Mouse (Mus musculus): ENCODE results near the gene Mpv17. TPM values are rescaled to one million over a fixed set of nuclear protein-coding genes. Genes with fewer than 3 reads are reported as not detected.

The Mpv17 gene
- polyA plus RNA-seq, 1 experiment: 35.8 TPM

- peaks cover 50% of the 10 kb centered on the region for H3K36me3 ChIP-seq (ENCODE audit: control insufficient read depth, insufficient read depth)
- TF ChIP-seq POLR2A (IDR thresholded peaks at IDR 0.05; ENCODE audit: insufficient read length, low read depth) (peak; percentile 50), TCF12 (IDR thresholded peaks at IDR 0.05; ENCODE audit: insufficient read depth, poor library complexity, severe bottlenecking) (no peak), TCF3 (IDR thresholded peaks at IDR 0.05; ENCODE audit: insufficient read length, low read depth) (no peak), POLR2AphosphoS2 (IDR thresholded peaks at IDR 0.05; ENCODE audit: insufficient read length, low read depth) (peak; percentile 99), MAX (IDR thresholded peaks at IDR 0.05; ENCODE audit: low read depth) (no peak), E2F4 (IDR thresholded peaks at IDR 0.05; ENCODE audit: insufficient read depth) (no peak), CEBPB (IDR thresholded peaks at IDR 0.05; ENCODE audit: insufficient read depth, poor library complexity, severe bottlenecking) (no peak), REST (IDR thresholded peaks at IDR 0.05; ENCODE audit: insufficient read depth, insufficient read length) (no peak), MYOD1 (IDR thresholded peaks at IDR 0.05; ENCODE audit: control insufficient read depth in 1 of 3, insufficient read length in 2 of 3, low read depth in 2 of 3) (no peak), MYOG (IDR thresholded peaks at IDR 0.05; ENCODE audit: control insufficient read depth in 1 of 3, insufficient read depth in 1 of 3, insufficient read length in 2 of 3, low read depth in 2 of 3) (no peak), USF1 (IDR thresholded peaks at IDR 0.05; ENCODE audit: low read depth) (no peak), SRF (IDR thresholded peaks at IDR 0.05; ENCODE audit: control insufficient read depth, insufficient read length, low read depth) (no peak)
- no peaks in the 10 kb centered on the region for H3K27me3 ChIP-seq (ENCODE audit: control insufficient read depth, insufficient read depth, insufficient read length)
- H3K4me2 ChIP-seq (ENCODE audit: low read depth): peak overlapping the region; percentile 81
- H3K79me2 ChIP-seq (ENCODE audit: control insufficient read depth, insufficient read depth): peaks cover 12% of the 10 kb centered on the region
- no peak overlapping the region for H3ac ChIP-seq (ENCODE audit: control insufficient read depth, insufficient read length)
- H3K4me3 ChIP-seq: peak overlapping the region; percentile 90
These were observed 46.3 kb upstream of the Mpv17 start for GRCm38 (mm10) chr5:31200327-31200768.

GRCm38 (mm10) chr5:31199893-31200292 lies 45.8 kb upstream of the Mpv17 start:
- no peak overlapping the region for H3K4me2 ChIP-seq (ENCODE audit: low read depth)
- peaks cover 12% of the 10 kb centered on the region for H3K79me2 ChIP-seq (ENCODE audit: control insufficient read depth, insufficient read depth)
- no peak overlapping the region for H3ac ChIP-seq (ENCODE audit: control insufficient read depth, insufficient read length)
- H3K27me3 ChIP-seq (ENCODE audit: control insufficient read depth, insufficient read depth, insufficient read length): no peaks in the 10 kb centered on the region
- no peak overlapping the region for H3K4me3 ChIP-seq
- peaks cover 50% of the 10 kb centered on the region for H3K36me3 ChIP-seq (ENCODE audit: control insufficient read depth, insufficient read depth)
- TF ChIP-seq SRF (IDR thresholded peaks at IDR 0.05; ENCODE audit: control insufficient read depth, insufficient read length, low read depth) (no peak), MYOD1 (IDR thresholded peaks at IDR 0.05; ENCODE audit: control insufficient read depth in 1 of 3, insufficient read length in 2 of 3, low read depth in 2 of 3) (peak in 1 of 3 experiments; percentile 15), E2F4 (IDR thresholded peaks at IDR 0.05; ENCODE audit: insufficient read depth) (no peak), MYOG (IDR thresholded peaks at IDR 0.05; ENCODE audit: control insufficient read depth in 1 of 3, insufficient read depth in 1 of 3, insufficient read length in 2 of 3, low read depth in 2 of 3) (peak in 1 of 3 experiments; percentile 17), POLR2AphosphoS2 (IDR thresholded peaks at IDR 0.05; ENCODE audit: insufficient read length, low read depth) (peak; percentile 4)

GRCm38 (mm10) chr5:31199321-31199892 lies 45.4 kb upstream of the Mpv17 start:
- TF ChIP-seq E2F4 (IDR thresholded peaks at IDR 0.05; ENCODE audit: insufficient read depth) (no peak), TCF3 (IDR thresholded peaks at IDR 0.05; ENCODE audit: insufficient read length, low read depth) (no peak), TCF12 (IDR thresholded peaks at IDR 0.05; ENCODE audit: insufficient read depth, poor library complexity, severe bottlenecking) (no peak), POLR2A (IDR thresholded peaks at IDR 0.05; ENCODE audit: insufficient read length, low read depth) (peak; percentile 49), POLR2AphosphoS2 (IDR thresholded peaks at IDR 0.05; ENCODE audit: insufficient read length, low read depth) (peak; percentile 81)
- H3K79me2 ChIP-seq (ENCODE audit: control insufficient read depth, insufficient read depth): peaks cover 16% of the 10 kb centered on the region
- no peak overlapping the region for H3K4me3 ChIP-seq
- no peak overlapping the region for H3K4me2 ChIP-seq (ENCODE audit: low read depth)
- H3ac ChIP-seq (ENCODE audit: control insufficient read depth, insufficient read length): no peak overlapping the region
- H3K36me3 ChIP-seq (ENCODE audit: control insufficient read depth, insufficient read depth): peaks cover 50% of the 10 kb centered on the region
- H3K27me3 ChIP-seq (ENCODE audit: control insufficient read depth, insufficient read depth, insufficient read length): no peaks in the 10 kb centered on the region

DNA sequence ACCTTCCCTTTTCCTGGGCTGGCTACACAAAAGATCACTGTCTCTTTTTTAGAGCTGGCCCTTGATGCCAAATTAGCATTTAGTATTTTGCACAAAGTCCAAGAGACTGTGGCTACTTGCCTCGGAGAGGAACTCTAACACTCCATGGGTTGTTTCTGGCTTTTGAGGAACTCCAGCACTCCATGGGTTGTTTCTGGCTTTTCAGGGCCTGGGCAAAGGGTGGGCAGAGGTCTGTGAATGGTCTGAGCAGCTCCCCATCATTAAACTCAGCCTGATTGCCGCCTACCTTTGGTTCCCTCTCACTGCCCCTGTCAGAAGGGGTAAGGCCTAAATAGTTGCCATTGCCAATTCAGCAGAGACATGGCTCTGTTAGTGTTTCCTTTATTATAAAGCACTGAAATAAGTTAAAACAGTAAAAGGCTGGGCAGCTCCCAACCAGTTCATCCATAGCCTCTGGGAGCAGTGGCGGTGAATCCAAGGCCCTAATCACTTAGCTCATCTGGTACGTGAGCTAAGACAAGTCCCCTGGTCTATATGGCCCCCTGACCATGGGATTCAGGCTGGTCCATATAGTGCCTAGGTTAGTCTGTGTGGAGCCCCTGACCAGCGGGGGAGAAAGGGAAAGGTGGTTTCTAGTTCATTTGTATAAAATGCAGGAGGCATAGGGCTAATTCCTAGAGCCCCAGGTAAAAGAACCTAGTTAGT lies 44.7 kb upstream of the Mpv17 start:
- H3K79me2 ChIP-seq (ENCODE audit: control insufficient read depth, insufficient read depth): peaks cover 22% of the 10 kb centered on the region
- TF ChIP-seq TCF3 (IDR thresholded peaks at IDR 0.05; ENCODE audit: insufficient read length, low read depth): no peak
- TF ChIP-seq USF1 (IDR thresholded peaks at IDR 0.05; ENCODE audit: low read depth): no peak
- no peak for TF ChIP-seq SRF (IDR thresholded peaks at IDR 0.05; ENCODE audit: control insufficient read depth, insufficient read length, low read depth)
- TF ChIP-seq CEBPB (IDR thresholded peaks at IDR 0.05; ENCODE audit: insufficient read depth, poor library complexity, severe bottlenecking): no peak
- no peak for TF ChIP-seq POLR2A (IDR thresholded peaks at IDR 0.05; ENCODE audit: insufficient read length, low read depth)
- TF ChIP-seq E2F4 (IDR thresholded peaks at IDR 0.05; ENCODE audit: insufficient read depth): no peak
- no peak overlapping the region for H3K4me2 ChIP-seq (ENCODE audit: low read depth)
- H3ac ChIP-seq (ENCODE audit: control insufficient read depth, insufficient read length): no peak overlapping the region
- peaks cover 44% of the 10 kb centered on the region for H3K36me3 ChIP-seq (ENCODE audit: control insufficient read depth, insufficient read depth)
- no peak overlapping the region for H3K4me3 ChIP-seq
- no peaks in the 10 kb centered on the region for H3K27me3 ChIP-seq (ENCODE audit: control insufficient read depth, insufficient read depth, insufficient read length)

DNA sequence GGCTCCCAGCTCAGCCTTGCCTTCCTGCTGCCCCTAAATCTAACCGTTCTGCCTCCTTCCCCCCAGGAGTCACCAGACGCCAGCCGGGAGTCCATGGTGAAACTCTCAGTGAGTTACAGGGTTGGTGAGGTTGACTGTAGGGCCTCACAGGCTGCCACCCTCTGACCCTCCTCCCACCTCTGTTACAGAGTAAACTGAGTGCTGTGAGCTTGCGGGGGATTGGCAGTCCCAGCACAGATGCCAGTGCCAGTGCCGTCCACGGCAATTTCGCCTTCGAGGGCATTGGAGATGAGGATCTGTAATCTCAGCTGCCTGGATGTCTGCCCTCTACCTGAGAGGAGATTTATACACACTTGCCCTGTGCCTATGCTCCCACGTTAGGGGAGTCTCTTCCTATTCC lies 44.1 kb upstream of the Mpv17 start:
- H3K79me2 ChIP-seq (ENCODE audit: control insufficient read depth, insufficient read depth): peaks cover 24% of the 10 kb centered on the region
- H3K4me2 ChIP-seq (ENCODE audit: low read depth): no peak overlapping the region
- H3K27me3 ChIP-seq (ENCODE audit: control insufficient read depth, insufficient read depth, insufficient read length): no peaks in the 10 kb centered on the region
- H3ac ChIP-seq (ENCODE audit: control insufficient read depth, insufficient read length): no peak overlapping the region
- no peak overlapping the region for H3K4me3 ChIP-seq
- peaks cover 41% of the 10 kb centered on the region for H3K36me3 ChIP-seq (ENCODE audit: control insufficient read depth, insufficient read depth)
- TF ChIP-seq E2F4 (IDR thresholded peaks at IDR 0.05; ENCODE audit: insufficient read depth) (no peak), MAX (IDR thresholded peaks at IDR 0.05; ENCODE audit: low read depth) (no peak), TCF12 (IDR thresholded peaks at IDR 0.05; ENCODE audit: insufficient read depth, poor library complexity, severe bottlenecking) (no peak), MYOG (IDR thresholded peaks at IDR 0.05; ENCODE audit: control insufficient read depth in 1 of 3, insufficient read depth in 1 of 3, insufficient read length in 2 of 3, low read depth in 2 of 3) (no peak), TCF3 (IDR thresholded peaks at IDR 0.05; ENCODE audit: insufficient read length, low read depth) (no peak), SRF (IDR thresholded peaks at IDR 0.05; ENCODE audit: control insufficient read depth, insufficient read length, low read depth) (no peak), CEBPB (IDR thresholded peaks at IDR 0.05; ENCODE audit: insufficient read depth, poor library complexity, severe bottlenecking) (no peak), POLR2AphosphoS2 (IDR thresholded peaks at IDR 0.05; ENCODE audit: insufficient read length, low read depth) (peak; percentile 74), USF1 (IDR thresholded peaks at IDR 0.05; ENCODE audit: low read depth) (no peak), POLR2A (IDR thresholded peaks at IDR 0.05; ENCODE audit: insufficient read length, low read depth) (peak; percentile 44)

All from myocyte (in vitro differentiated cells).